Mouse (Mus musculus): ENCODE measurements around the gene Xirp1. TPM values are rescaled to one million over a fixed set of nuclear protein-coding genes. Genes with fewer than 3 reads are reported as not detected.
A peak's percentile ranks its signal among the peaks of the same experiment; 100 is the strongest.

Xirp1 gene
- polyA plus RNA-seq, 1 experiment from 2014 or later = 0.38 TPM

DNA sequence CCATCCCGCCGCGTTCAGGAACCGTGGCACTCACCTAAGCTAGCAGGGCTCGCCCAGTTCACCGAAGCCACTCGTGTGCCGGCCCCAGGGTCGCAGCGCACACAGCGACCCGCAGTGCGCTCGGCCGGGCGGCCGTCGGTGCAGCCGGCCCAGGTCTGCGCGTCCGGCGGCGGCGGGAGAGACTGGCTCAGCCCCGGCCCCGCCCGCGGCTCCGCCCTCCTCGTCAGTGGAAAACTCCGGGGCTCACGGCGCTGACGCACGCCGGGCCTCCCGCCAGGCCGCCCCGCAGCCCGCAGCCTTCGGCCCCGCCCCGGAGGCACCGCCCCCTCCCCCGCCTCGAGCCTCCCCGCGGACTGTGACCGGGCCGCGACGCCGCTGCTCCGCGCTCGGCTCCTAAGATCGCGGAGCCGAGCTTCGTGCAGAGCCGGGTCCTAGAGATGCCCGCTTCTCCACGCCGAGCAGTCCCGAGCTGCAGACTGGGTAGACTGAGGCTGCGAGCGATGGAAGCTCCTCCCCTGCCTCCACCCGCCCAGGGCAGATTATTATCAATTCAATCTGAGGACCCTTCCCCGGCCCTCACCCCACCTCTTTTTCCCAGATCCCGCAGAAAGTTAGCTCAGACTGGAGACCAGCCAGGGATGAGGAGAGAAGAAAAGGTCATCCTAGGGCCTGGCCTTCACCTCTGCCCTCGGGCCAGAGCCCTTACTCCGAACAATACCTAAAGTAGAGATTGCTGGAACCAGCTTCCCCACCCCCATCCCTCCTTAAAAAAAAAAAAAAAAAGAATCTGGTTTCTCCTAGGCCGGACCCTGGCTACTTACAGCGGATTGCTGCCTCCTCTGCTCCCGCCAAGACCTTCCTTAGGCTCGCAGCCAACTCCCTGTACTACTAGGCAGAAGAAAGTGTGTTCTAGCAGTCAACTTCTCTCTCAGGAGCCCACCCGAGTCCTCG, 39.5 kb downstream of the Xirp1 start:
- Histone ChIP-seq H3K4me1 (peaks cover 61% of the 10 kb centered on the region), H3K4me2 (peak overlapping the region; percentile 97), H3K4me3 (replicated peaks) (peak overlapping the region; percentile 71), H3K27ac (peak overlapping the region; percentile 97), H3K9ac (peak overlapping the region; percentile 67), H3K9me3 (replicated peaks) (no peaks in the 10 kb centered on the region), H3K36me3 (no peaks in the 10 kb centered on the region), H3K27me3 (no peaks in the 10 kb centered on the region)
- peak; percentile 80 for ATAC-seq (replicated peaks; ENCODE audit: low FRiP score)
- 1% methylated on average over 54 of the region's 79 CpGs for WGBS

DNA sequence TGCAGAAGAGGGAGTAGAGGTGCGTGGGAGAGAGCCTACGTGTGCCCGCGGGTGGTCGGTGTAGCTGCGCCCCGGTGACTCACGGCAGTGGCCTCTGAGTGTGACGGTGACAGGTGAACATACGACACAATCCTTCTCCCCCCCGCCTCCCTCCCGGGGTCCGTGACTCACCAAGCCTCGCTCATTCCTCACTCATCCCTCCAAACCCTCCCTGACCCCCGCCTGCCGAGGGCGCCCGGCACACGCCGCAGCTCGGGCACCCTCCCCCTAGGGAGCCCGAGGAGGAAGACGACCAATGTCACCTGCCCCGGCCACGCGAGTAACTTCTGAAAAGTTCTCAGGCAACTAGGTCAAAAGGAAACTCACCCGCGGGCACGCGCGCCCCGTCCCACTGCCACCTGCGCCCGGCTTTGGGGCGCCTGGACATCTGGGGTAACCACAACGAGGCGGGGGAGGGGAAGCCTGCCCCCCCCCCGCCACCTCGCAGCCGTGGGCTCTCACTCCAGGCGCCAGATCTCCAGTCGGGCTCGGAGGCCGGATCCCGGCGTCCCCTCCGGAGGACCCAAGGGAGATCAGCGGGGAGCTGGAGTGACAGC, 40.3 kb downstream of the Xirp1 start:
- H3K4me2 ChIP-seq = peak overlapping the region; percentile 97
- ATAC-seq (replicated peaks; ENCODE audit: low FRiP score) = no peak
- H3K27me3 ChIP-seq = no peaks in the 10 kb centered on the region
- no peaks in the 10 kb centered on the region for H3K9me3 ChIP-seq (replicated peaks)
- no peaks in the 10 kb centered on the region for H3K36me3 ChIP-seq
- H3K4me1 ChIP-seq = peaks cover 69% of the 10 kb centered on the region
- under 1% methylated on average over 40 of the region's 48 CpGs for WGBS
- peak overlapping the region; percentile 71 for H3K4me3 ChIP-seq (replicated peaks)
- peak overlapping the region; percentile 97 for H3K27ac ChIP-seq
- peak overlapping the region; percentile 67 for H3K9ac ChIP-seq

DNA sequence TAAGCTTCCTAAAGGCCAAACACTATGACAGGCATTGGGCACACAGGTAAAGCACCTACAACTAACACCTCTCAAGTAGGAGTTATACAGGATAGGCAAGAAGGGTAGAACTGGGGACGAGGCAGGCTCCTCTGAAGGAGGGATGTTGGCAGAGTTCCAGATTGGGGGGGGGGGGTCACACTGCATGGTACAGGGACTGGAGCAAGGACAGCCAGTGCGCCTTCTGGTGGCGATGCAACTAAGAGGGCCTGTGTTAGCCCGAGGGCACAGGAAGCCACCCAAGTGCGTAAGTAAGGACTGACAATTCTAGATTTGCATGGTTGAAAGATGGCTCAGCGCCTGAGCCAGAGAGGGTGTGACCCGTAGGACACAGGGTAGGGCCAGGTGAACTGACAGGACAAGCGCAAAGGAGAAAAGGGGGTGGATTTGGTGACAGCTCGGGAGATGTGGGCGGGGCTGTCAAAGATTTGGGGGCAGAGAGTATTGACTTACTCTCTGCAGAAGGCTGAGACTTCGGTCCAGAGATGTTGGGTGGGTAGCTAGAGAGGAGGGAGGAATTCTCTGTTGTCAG, 41.1 kb downstream of the Xirp1 start:
- Histone ChIP-seq H3K4me1 (peaks cover 76% of the 10 kb centered on the region), H3K9ac (peak overlapping the region; percentile 67), H3K27me3 (no peaks in the 10 kb centered on the region), H3K36me3 (no peaks in the 10 kb centered on the region), H3K9me3 (replicated peaks) (no peaks in the 10 kb centered on the region), H3K27ac (peak overlapping the region; percentile 97), H3K4me3 (replicated peaks) (peak overlapping the region; percentile 71), H3K4me2 (peak overlapping the region; percentile 97)
- ATAC-seq (replicated peaks; ENCODE audit: low FRiP score) = peak; percentile 31
- WGBS = 1% methylated on average over 11 of the region's 11 CpGs

- peak overlapping the region; percentile 71 for H3K4me3 ChIP-seq (replicated peaks)
- H3K4me2 ChIP-seq = peak overlapping the region; percentile 97
- H3K4me1 ChIP-seq = peaks cover 85% of the 10 kb centered on the region
- peak; percentile 45 for ATAC-seq (replicated peaks; ENCODE audit: low FRiP score)
- no peaks in the 10 kb centered on the region for H3K36me3 ChIP-seq
- H3K27me3 ChIP-seq = no peaks in the 10 kb centered on the region
- WGBS = 5% methylated on average over 16 of the region's 16 CpGs
- H3K9ac ChIP-seq = peak overlapping the region; percentile 67
- H3K27ac ChIP-seq = peak overlapping the region; percentile 97
- no peaks in the 10 kb centered on the region for H3K9me3 ChIP-seq (replicated peaks)
Observed at GRCm38 (mm10) chr9:119981183-119982179, 41.9 kb downstream of the Xirp1 start.

- H3K9ac ChIP-seq = peak overlapping the region; percentile 19; the same call in 1 of the 2 replicates
- no peaks in the 10 kb centered on the region for H3K9me3 ChIP-seq (replicated peaks)
- H3K27ac ChIP-seq = peak overlapping the region; percentile 97
- peaks cover 86% of the 10 kb centered on the region for H3K4me1 ChIP-seq
- no peaks in the 10 kb centered on the region for H3K27me3 ChIP-seq
- 7% methylated on average over 4 of the region's 4 CpGs for WGBS
- no peaks in the 10 kb centered on the region for H3K36me3 ChIP-seq
- H3K4me2 ChIP-seq = peak overlapping the region; percentile 97
- no peak for ATAC-seq (replicated peaks; ENCODE audit: low FRiP score)
- H3K4me3 ChIP-seq (replicated peaks) = peak overlapping the region; percentile 71
Observed at GRCm38 (mm10) chr9:119980770-119981182, 42.6 kb downstream of the Xirp1 start.

DNA sequence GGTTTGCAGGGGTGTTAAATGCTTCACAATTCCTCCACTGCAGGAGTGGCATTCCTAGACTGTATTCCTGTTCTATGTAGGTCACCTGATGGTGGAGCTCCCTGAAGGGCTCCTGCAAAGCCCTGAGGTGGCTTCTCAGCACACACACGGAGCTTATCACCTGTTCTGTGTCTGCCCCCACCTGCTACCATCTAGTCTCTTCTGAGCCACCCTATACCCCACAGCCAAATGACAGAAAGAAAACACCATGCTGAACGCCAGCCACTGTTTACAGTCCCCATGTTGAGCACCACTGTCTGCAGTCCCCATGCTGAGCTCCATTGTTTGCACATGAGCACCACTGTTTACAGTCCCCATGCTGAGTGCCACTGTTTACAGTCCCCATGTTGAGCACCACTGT, 43.6 kb downstream of the Xirp1 start:
- H3K27ac ChIP-seq = no peak overlapping the region
- 65% methylated on average over 2 of the region's 2 CpGs for WGBS
- no peaks in the 10 kb centered on the region for H3K27me3 ChIP-seq
- no peak overlapping the region for H3K4me2 ChIP-seq
- no peak overlapping the region for H3K4me3 ChIP-seq (replicated peaks)
- no peak for ATAC-seq (replicated peaks; ENCODE audit: low FRiP score)
- H3K4me1 ChIP-seq = peaks cover 84% of the 10 kb centered on the region
- H3K9me3 ChIP-seq (replicated peaks) = no peaks in the 10 kb centered on the region
- H3K36me3 ChIP-seq = peaks cover 5% of the 10 kb centered on the region
- no peak overlapping the region for H3K9ac ChIP-seq

GRCm38 (mm10) chr9:119978811-119979441, 44.5 kb downstream of the Xirp1 start:
- H3K9ac ChIP-seq = no peak overlapping the region
- 80% methylated on average over 6 of the region's 6 CpGs for WGBS
- H3K27me3 ChIP-seq = no peaks in the 10 kb centered on the region
- H3K4me2 ChIP-seq = peak overlapping the region; percentile 36; the same call in 1 of the 2 replicates
- peaks cover 12% of the 10 kb centered on the region for H3K36me3 ChIP-seq
- peaks cover 75% of the 10 kb centered on the region for H3K4me1 ChIP-seq
- peak overlapping the region; percentile 71; the same call in 1 of the 2 replicates for H3K27ac ChIP-seq
- H3K4me3 ChIP-seq (replicated peaks) = no peak overlapping the region
- no peaks in the 10 kb centered on the region for H3K9me3 ChIP-seq (replicated peaks)
- ATAC-seq (replicated peaks; ENCODE audit: low FRiP score) = no peak

DNA sequence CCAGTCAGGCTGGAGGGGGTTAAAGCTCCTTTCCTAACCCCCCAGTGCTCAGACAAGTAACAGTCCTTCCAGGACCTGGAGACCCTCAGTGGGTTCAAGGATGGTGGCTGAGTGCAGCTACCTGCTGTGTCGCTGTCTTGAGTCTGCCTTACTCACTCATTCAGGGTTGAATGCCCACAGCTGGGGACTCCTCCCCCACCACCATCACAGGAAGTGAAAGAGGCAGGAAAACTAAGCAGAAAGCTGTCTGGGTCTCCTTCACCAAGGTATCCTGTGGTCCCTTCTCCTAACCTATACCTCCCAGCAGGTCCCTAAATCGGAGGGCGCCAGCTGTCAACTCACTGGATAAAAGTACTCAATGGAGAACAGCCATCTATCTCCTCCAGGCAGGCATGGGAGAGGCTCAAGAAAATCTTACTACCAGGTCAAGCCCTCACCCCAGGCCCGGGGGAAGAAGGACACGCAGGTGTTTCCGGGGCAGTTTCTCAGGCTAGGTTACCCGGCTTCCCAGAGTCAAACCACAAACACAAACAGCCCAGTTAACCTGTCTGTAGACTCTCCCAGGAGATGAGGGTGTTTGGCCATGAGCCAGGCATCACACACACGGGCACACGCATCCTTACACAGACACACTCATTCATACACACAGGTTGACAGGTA, 45.1 kb downstream of the Xirp1 start:
- Histone ChIP-seq H3K4me2 (peak overlapping the region; percentile 36; the same call in 1 of the 2 replicates), H3K27me3 (no peaks in the 10 kb centered on the region), H3K4me1 (peaks cover 71% of the 10 kb centered on the region), H3K9ac (no peak overlapping the region), H3K36me3 (peaks cover 18% of the 10 kb centered on the region), H3K9me3 (replicated peaks) (no peaks in the 10 kb centered on the region), H3K4me3 (replicated peaks) (no peak overlapping the region), H3K27ac (peak overlapping the region; percentile 71)
- ATAC-seq (replicated peaks; ENCODE audit: low FRiP score) = no peak
- WGBS = 35% methylated on average over 9 of the region's 9 CpGs

- Histone ChIP-seq H3K9me3 (replicated peaks) (no peaks in the 10 kb centered on the region), H3K4me1 (peaks cover 65% of the 10 kb centered on the region), H3K4me2 (peak overlapping the region; percentile 36; the same call in 1 of the 2 replicates), H3K9ac (no peak overlapping the region), H3K4me3 (replicated peaks) (no peak overlapping the region), H3K27me3 (no peaks in the 10 kb centered on the region), H3K27ac (peak overlapping the region; percentile 71), H3K36me3 (peaks cover 25% of the 10 kb centered on the region)
- WGBS = 45% methylated on average over 5 of the region's 5 CpGs
- no peak for ATAC-seq (replicated peaks; ENCODE audit: low FRiP score)
Observed at GRCm38 (mm10) chr9:119977557-119978060, 45.8 kb downstream of the Xirp1 start.
